Mouse (Mus musculus) heart, adult 2 months (tissue): ENCODE measurements at regions not wholly inside any gene's neighbourhood (a gene's known extent, or its start where the extent isn't known, plus 50 kb on each side); places are given as distances from the start of the nearest gene placed in this dataset.

Experiments used
- DNase-seq, 2 experiments: peaks; one replicate each; pipeline ENCODE4 v3.0.0; 2021
- H3K27ac ChIP-seq: fragments of 200-600 bp; 2 replicates; pipeline ENCODE4 v1.8.1; 2022
- H3K27me3 ChIP-seq: fragments of 200-500 bp; 2 replicates; pipeline ENCODE4 v1.6.1; 2012; ENCODE audit warnings: mild to moderate bottlenecking, low read length, inconsistent platforms, mixed read lengths; ENCODE audit not compliant: control insufficient read depth, insufficient read depth
- H3K36me3 ChIP-seq: fragments of 200-500 bp; 2 replicates; pipeline ENCODE4 v1.6.1; 2012; ENCODE audit warnings: low read length, inconsistent platforms; ENCODE audit not compliant: control insufficient read depth, insufficient read depth
- H3K4me1 ChIP-seq: fragments of 200-500 bp; 2 replicates; pipeline ENCODE4 v1.6.1; 2011; ENCODE audit warnings: low read length; ENCODE audit not compliant: control insufficient read depth, insufficient read depth
- H3K4me3 ChIP-seq: fragments of 200-600 bp; 2 replicates; pipeline ENCODE4 v1.8.1; 2022
- H3K79me2 ChIP-seq: fragments of 200-500 bp; replicated peaks from 2 replicates; pipeline ENCODE4 v1.6.1; 2012; ENCODE audit warnings: mild to moderate bottlenecking, inconsistent platforms, low read length, moderate library complexity, mixed read lengths; ENCODE audit not compliant: control insufficient read depth, insufficient read depth
- H3K9ac ChIP-seq: fragments of 200-500 bp; 2 replicates; pipeline ENCODE4 v1.6.1; 2012; ENCODE audit warnings: low read depth, mild to moderate bottlenecking, control low read depth, inconsistent platforms, low read length, mixed read lengths
- CTCF ChIP-seq: fragments of 200-600 bp; IDR thresholded peaks from 2 replicates; pipeline ENCODE4 v1.8.1; 2022; ENCODE audit warnings: antibody characterized with exemption, mild to moderate bottlenecking, moderate library complexity
- EP300 ChIP-seq: fragments of 200-500 bp; IDR thresholded peaks from 2 replicates; pipeline ENCODE4 v1.6.1; 2011; ENCODE audit warnings: low read depth, low read length, control low read depth; ENCODE audit not compliant: insufficient read depth
- POLR2A ChIP-seq: fragments of 200-500 bp; IDR thresholded peaks from 2 replicates; pipeline ENCODE4 v1.6.1; 2011; ENCODE audit warnings: mild to moderate bottlenecking, low read depth, low read length, control low read depth; ENCODE audit not compliant: insufficient read depth
- WGBS: fragments of 180-500 bp; shearing (Covaris S2); methylation state at CpG from one replicate; pipeline ENCODE4 v1.1.7; 2018; 5-methylcytosine and 5-hydroxymethylcytosine counted together
- intact Hi-C: fragments of 180-260 bp; cut with DNase I; formaldehyde crosslinking; loops from one replicate; pipeline ENCODE4 v1.15.1; 2025

- Histone ChIP-seq H3K27ac (no peak overlapping the region), H3K36me3 (no peaks in the 10 kb centered on the region), H3K4me1 (no peaks in the 10 kb centered on the region), H3K9ac (no peak overlapping the region), H3K4me3 (no peak overlapping the region), H3K27me3 (no peaks in the 10 kb centered on the region), H3K79me2 (no peaks in the 10 kb centered on the region)
- no peak for TF ChIP-seq POLR2A
- TF ChIP-seq CTCF = no peak
- no peak for TF ChIP-seq EP300
- intact Hi-C loops = no loop called here
- no peak for DNase-seq
- 27% methylated on average over 3 of the region's 3 CpGs for WGBS
Measured at GRCm38 (mm10) chr12:28176016-28176415, 376.2 kb downstream of the Dcdc2c start.

GRCm38 (mm10) chr12:28174078-28174477 is 378.1 kb downstream of the Dcdc2c start:
- TF ChIP-seq CTCF (no peak), POLR2A (no peak), EP300 (no peak)
- H3K9ac ChIP-seq = no peak overlapping the region
- H3K27ac ChIP-seq = no peak overlapping the region
- intact Hi-C loops = no loop called here
- H3K4me3 ChIP-seq = no peak overlapping the region
- H3K79me2 ChIP-seq = no peaks in the 10 kb centered on the region
- no peaks in the 10 kb centered on the region for H3K36me3 ChIP-seq
- no peaks in the 10 kb centered on the region for H3K4me1 ChIP-seq
- H3K27me3 ChIP-seq = no peaks in the 10 kb centered on the region
- no peak for DNase-seq

GRCm38 (mm10) chr12:28158786-28159185 is 393.4 kb downstream of the Dcdc2c start:
- DNase-seq = no peak
- Histone ChIP-seq H3K27me3 (no peaks in the 10 kb centered on the region), H3K79me2 (no peaks in the 10 kb centered on the region), H3K4me3 (no peak overlapping the region), H3K27ac (no peak overlapping the region), H3K36me3 (no peaks in the 10 kb centered on the region), H3K9ac (no peak overlapping the region), H3K4me1 (no peaks in the 10 kb centered on the region)
- TF ChIP-seq CTCF = no peak
- TF ChIP-seq POLR2A = no peak
- no peak for TF ChIP-seq EP300
- WGBS = 40% methylated on average over 1 of the region's 1 CpGs
- intact Hi-C loops = no loop called here

- Histone ChIP-seq H3K36me3 (no peaks in the 10 kb centered on the region), H3K9ac (no peak overlapping the region), H3K27me3 (no peaks in the 10 kb centered on the region), H3K4me1 (no peaks in the 10 kb centered on the region), H3K79me2 (no peaks in the 10 kb centered on the region), H3K4me3 (no peak overlapping the region), H3K27ac (no peak overlapping the region)
- 76% methylated on average over 4 of the region's 4 CpGs for WGBS
- TF ChIP-seq POLR2A = no peak
- DNase-seq = no peak
- intact Hi-C loops = no loop called here
Measured at GRCm38 (mm10) chr12:28150759-28151158, 401.4 kb downstream of the Dcdc2c start.

GRCm38 (mm10) chr12:28135810-28136592 is 416.2 kb downstream of the Dcdc2c start:
- no peaks in the 10 kb centered on the region for H3K4me1 ChIP-seq
- no peak for DNase-seq
- H3K27ac ChIP-seq = no peak overlapping the region
- no peak overlapping the region for H3K9ac ChIP-seq
- H3K4me3 ChIP-seq = no peak overlapping the region
- no peaks in the 10 kb centered on the region for H3K36me3 ChIP-seq
- intact Hi-C loops = no loop called here
- H3K27me3 ChIP-seq = no peaks in the 10 kb centered on the region
- 58% methylated on average over 4 of the region's 4 CpGs for WGBS
- H3K79me2 ChIP-seq = no peaks in the 10 kb centered on the region
- TF ChIP-seq CTCF = no peak
- TF ChIP-seq EP300 = no peak
- no peak for TF ChIP-seq POLR2A

- H3K9ac ChIP-seq = no peak overlapping the region
- TF ChIP-seq EP300 (no peak), CTCF (no peak), POLR2A (no peak)
- H3K79me2 ChIP-seq = no peaks in the 10 kb centered on the region
- no peaks in the 10 kb centered on the region for H3K27me3 ChIP-seq
- H3K36me3 ChIP-seq = no peaks in the 10 kb centered on the region
- H3K27ac ChIP-seq = no peak overlapping the region
- H3K4me1 ChIP-seq = no peaks in the 10 kb centered on the region; the same call in 1 of the 2 replicates
- DNase-seq = no peak
- no peak overlapping the region for H3K4me3 ChIP-seq
- 37% methylated on average over 9 of the region's 9 CpGs for WGBS
- intact Hi-C loops = no loop called here
Measured at GRCm38 (mm10) chr12:28122766-28123165, 429.4 kb downstream of the Dcdc2c start.
